Mouse (Mus musculus) liver (tissue): ENCODE measurements around the gene Gm17387.

Source experiments
- DNase-seq: peaks from one replicate; pipeline ENCODE4 v3.0.0-alpha.2; 2020; ENCODE audit warnings: mixed read lengths

Gene Gm17387

DNA sequence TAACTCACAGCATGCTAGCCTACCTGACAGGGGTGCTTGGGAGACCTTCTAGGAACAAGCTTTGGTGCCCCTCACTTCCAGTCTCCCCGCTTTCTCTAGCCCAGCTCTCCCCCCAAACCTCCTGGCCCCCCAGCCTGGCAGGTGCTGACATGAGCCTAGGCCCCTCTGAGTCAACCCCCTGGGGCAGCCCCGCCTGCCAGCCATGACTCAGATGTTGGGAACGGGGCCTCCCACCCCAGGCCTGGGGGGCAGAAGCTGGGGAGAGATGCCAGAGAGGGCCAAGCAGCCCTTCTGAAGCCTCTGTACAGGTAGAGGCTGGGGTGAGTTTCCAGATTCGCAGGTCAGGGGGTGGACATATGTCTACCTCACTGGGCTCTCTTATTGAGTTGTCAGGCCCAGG is 49.9 kb downstream of the Gm17387 start:
- DNase-seq = no peak
